Mouse (Mus musculus): ENCODE data around the gene Fbxo4. TPM values are rescaled to one million over a fixed set of nuclear protein-coding genes. Genes with fewer than 3 reads are reported as not detected.
A peak's percentile ranks its signal among the peaks of the same experiment; 100 is the strongest.

The Fbxo4 gene
- total and polyA plus RNA-seq, 3 experiments, result 16.4 to 32.6 (median 20.0) TPM

GRCm38 (mm10) chr15:3978279-3978678, 1.1 kb downstream of the Fbxo4 start:
- H3K9ac ChIP-seq (ENCODE audit: insufficient read depth, low read depth), result no peak overlapping the region; the same call in 1 of the 2 replicates
- no peak for DNase-seq (ENCODE audit: extremely low read depth)
- no peaks in the 10 kb centered on the region for H3K79me2 ChIP-seq (replicated peaks; ENCODE audit: control insufficient read depth, extremely low read depth, insufficient read depth, poor library complexity, severe bottlenecking)
- in situ Hi-C loops (cut with MboI; ENCODE audit: low pct_ligation_motif_present, low pct_unique_long_range_greater_than_20kb, low sequenced_read_pairs) (no loop called here), dilution Hi-C loops (cut with MboI; ENCODE audit: extremely low pct_ligation_motif_present, extremely low pct_unique_long_range_greater_than_20kb, low sequenced_read_pairs) (no loop called here)
- peaks cover 5 to 27% of the 10 kb centered on the region in 2 experiments; a peak in 3 of 4 replicates for H3K4me1 ChIP-seq (ENCODE audit: control insufficient read depth in 1 of 2, insufficient read depth in 2 of 2)
- H3K27ac ChIP-seq (ENCODE audit: insufficient read depth, low read depth), result no peak overlapping the region
- peaks cover 0 to 19% of the 10 kb centered on the region in 2 experiments for H3K36me3 ChIP-seq (replicated peaks in 1 of 2; ENCODE audit: control insufficient read depth in 1 of 2, insufficient read depth in 1 of 2, low read length in 1 of 2)
- peak overlapping the region; percentile 90; the same call in 1 of the 2 replicates for H3K4me2 ChIP-seq (ENCODE audit: insufficient read depth, low read depth, poor library complexity, severe bottlenecking)
- TF ChIP-seq IRF4 (IDR thresholded peaks at IDR 0.05; ENCODE audit: low read depth, low read length) (no peak), TBP (conservative IDR thresholded peaks at IDR 0.05; ENCODE audit: low read depth, low read length) (no peak), CTCF (conservative IDR thresholded peaks at IDR 0.05 in 1 of 2, IDR thresholded peaks at IDR 0.05 in 1 of 2; ENCODE audit: low read depth in 2 of 2, low read length in 2 of 2) (peak in 1 of 2 experiments; percentile 57; a peak in 2 of 4 replicates), SIN3A (IDR thresholded peaks at IDR 0.05; ENCODE audit: low read length) (no peak), E2F4 (IDR thresholded peaks at IDR 0.05; ENCODE audit: insufficient replicate concordance, low read depth, low read length) (no peak), POLR2AphosphoS2 (IDR thresholded peaks at IDR 0.05; ENCODE audit: low read depth, low read length) (no peak), USF2 (conservative IDR thresholded peaks at IDR 0.05; ENCODE audit: low read depth, low read length) (no peak)
- H3K9me3 ChIP-seq (replicated peaks; ENCODE audit: low read length), result no peaks in the 10 kb centered on the region
- H3K4me3 ChIP-seq (replicated peaks in 1 of 3; ENCODE audit: low read depth in 2 of 3, low read length in 2 of 3, poor library complexity in 1 of 3), result peak overlapping the region in 1 of 3 experiments; percentile 10
- H3K27me3 ChIP-seq (replicated peaks), result no peaks in the 10 kb centered on the region

- Histone ChIP-seq H3K4me2 (ENCODE audit: insufficient read depth, low read depth, poor library complexity, severe bottlenecking) (no peak overlapping the region), H3K79me2 (replicated peaks; ENCODE audit: control insufficient read depth, extremely low read depth, insufficient read depth, poor library complexity, severe bottlenecking) (no peaks in the 10 kb centered on the region), H3K9me3 (replicated peaks; ENCODE audit: low read length) (no peaks in the 10 kb centered on the region), H3K27ac (ENCODE audit: insufficient read depth, low read depth) (no peak overlapping the region), H3K4me1 (ENCODE audit: control insufficient read depth in 1 of 2, insufficient read depth in 2 of 2) (peaks cover 0 to 6% of the 10 kb centered on the region in 2 experiments; a peak in 1 of 4 replicates), H3K27me3 (replicated peaks) (no peaks in the 10 kb centered on the region), H3K36me3 (replicated peaks in 1 of 2; ENCODE audit: control insufficient read depth in 1 of 2, insufficient read depth in 1 of 2, low read length in 1 of 2) (peaks cover 12 to 43% of the 10 kb centered on the region in 2 experiments), H3K4me3 (replicated peaks in 1 of 3; ENCODE audit: low read depth in 2 of 3, low read length in 2 of 3, poor library complexity in 1 of 3) (no peak overlapping the region), H3K9ac (ENCODE audit: insufficient read depth, low read depth) (no peak overlapping the region)
- dilution Hi-C loops (cut with MboI; ENCODE audit: extremely low pct_ligation_motif_present, extremely low pct_unique_long_range_greater_than_20kb, low sequenced_read_pairs), result no loop called here
- DNase-seq (ENCODE audit: extremely low read depth), result no peak
- in situ Hi-C loops (cut with MboI; ENCODE audit: low pct_ligation_motif_present, low pct_unique_long_range_greater_than_20kb, low sequenced_read_pairs), result no loop called here
- no peak for TF ChIP-seq POLR2A (IDR thresholded peaks at IDR 0.05; ENCODE audit: low read depth, low read length)
- no peak for TF ChIP-seq RAD21 (IDR thresholded peaks at IDR 0.05; ENCODE audit: low read depth, low read length)
- no peak for TF ChIP-seq EP300 (IDR thresholded peaks at IDR 0.05; ENCODE audit: low read length)
- no peak for TF ChIP-seq MXI1 (IDR thresholded peaks at IDR 0.05; ENCODE audit: low read depth, low read length)
- TF ChIP-seq MYC (IDR thresholded peaks at IDR 0.05; ENCODE audit: low read depth, low read length), result no peak
- TF ChIP-seq UBTF (IDR thresholded peaks at IDR 0.05; ENCODE audit: low read depth, low read length), result no peak
- TF ChIP-seq USF2 (conservative IDR thresholded peaks at IDR 0.05; ENCODE audit: low read depth, low read length), result no peak
- TF ChIP-seq MAX (IDR thresholded peaks at IDR 0.05; ENCODE audit: low read length), result no peak
- TF ChIP-seq GABPA (IDR thresholded peaks at IDR 0.05; ENCODE audit: insufficient replicate concordance, low read depth, low read length), result no peak
- TF ChIP-seq IRF4 (IDR thresholded peaks at IDR 0.05; ENCODE audit: low read depth, low read length), result no peak
- no peak for TF ChIP-seq ETS1 (conservative IDR thresholded peaks at IDR 0.05; ENCODE audit: low read depth, low read length)
- no peak for TF ChIP-seq USF1 (IDR thresholded peaks at IDR 0.05; ENCODE audit: low read depth, low read length)
- TF ChIP-seq RCOR1 (conservative IDR thresholded peaks at IDR 0.05; ENCODE audit: low read depth, low read length), result no peak
- TF ChIP-seq TCF12 (IDR thresholded peaks at IDR 0.05; ENCODE audit: low read depth, low read length), result no peak
- TF ChIP-seq KAT2A (IDR thresholded peaks at IDR 0.05; ENCODE audit: insufficient replicate concordance, low read length), result no peak
- no peak for TF ChIP-seq SIN3A (IDR thresholded peaks at IDR 0.05; ENCODE audit: low read length)
- no peak for TF ChIP-seq ZMIZ1 (IDR thresholded peaks at IDR 0.05; ENCODE audit: low read depth, low read length)
Measured at GRCm38 (mm10) chr15:3973300-3973699, 6.1 kb downstream of the Fbxo4 start.

Measured in CH12.LX (cell line).